Mouse (Mus musculus) spleen, postnatal 4 days (tissue): ENCODE results near the gene Olfr993.

ENCODE experiments used
- DNase-seq, 2 experiments: peaks; one replicate each; pipeline ENCODE4 v3.0.0; 2022; ENCODE audit warnings: low spot score in 2 of 2

Gene Olfr993

GRCm38 (mm10) chr2:85414777-85415176, at the start of gene Olfr993:
Gene Olfr993, minus strand, starts transcription at chr2:85414877.
- no peak for DNase-seq

DNA sequence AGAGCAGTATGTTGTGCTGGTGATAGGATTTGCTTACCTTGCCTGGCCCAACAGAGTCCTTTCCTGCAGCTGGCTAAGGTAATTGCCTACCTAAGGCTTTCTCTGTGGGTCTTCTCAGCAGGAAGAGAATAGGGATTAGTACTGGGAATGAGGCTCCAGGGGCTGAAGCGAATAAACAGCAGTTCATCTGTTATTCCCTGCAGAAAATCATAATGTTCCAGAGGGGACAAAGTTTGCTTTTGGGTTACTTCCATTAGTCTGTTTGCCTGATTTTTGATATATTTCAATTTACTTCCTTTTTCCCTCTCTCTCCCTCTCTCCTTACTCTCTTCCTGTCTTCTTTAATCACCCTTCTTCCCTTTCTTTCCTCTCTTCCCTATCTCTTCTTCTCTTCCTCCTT, 28.9 kb upstream of the Olfr993 start, which contains the start of gene Olfr995:
Gene Olfr995, minus strand, starts transcription at position 101 of the 400 bp plus-strand sequence.
- no peak for DNase-seq

- no peak for DNase-seq
Observed at GRCm38 (mm10) chr2:85442546-85442945, 27.9 kb upstream of the Olfr993 start.

GRCm38 (mm10) chr2:85436351-85436750, 21.7 kb upstream of the Olfr993 start, which contains the start of gene Olfr994:
Gene Olfr994, minus strand, starts transcription at chr2:85436451.
- DNase-seq: no peak

- no peak for DNase-seq
Observed at GRCm38 (mm10) chr2:85425893-85426292, 11.2 kb upstream of the Olfr993 start.

DNA sequence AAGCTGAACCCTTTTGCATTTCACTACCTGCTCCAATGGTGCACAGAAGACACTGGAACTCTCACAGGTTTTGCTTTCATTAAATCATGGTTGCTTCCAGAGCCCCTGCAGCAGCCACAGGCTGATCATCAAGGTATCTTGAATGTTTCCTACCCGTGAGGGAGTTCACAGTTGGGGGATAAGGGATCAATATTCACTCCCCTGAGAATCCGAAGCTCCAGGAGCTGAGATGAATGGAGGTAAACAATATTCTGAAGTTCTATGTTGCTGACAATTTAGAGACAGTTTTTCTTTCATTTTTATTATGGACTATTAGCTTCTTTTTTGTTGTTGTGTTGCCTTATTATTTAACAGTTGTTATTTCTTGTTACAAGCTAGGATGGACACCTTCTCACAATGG, 5.3 kb downstream of the Olfr993 start, which contains the start of gene Olfr992:
Gene Olfr992, minus strand, starts transcription at position 101 of the 400 bp plus-strand sequence.
- no peak for DNase-seq
